10 mouse cellular contexts compared by ENCODE assay signal in genomic region chr8:72352951-72353699, GRCm38 (mm10). TPM values are rescaled to one million over a fixed set of nuclear protein-coding genes. Genes with fewer than 3 reads are reported as not detected.
DNase-seq lines count a peak whose midpoint lies in the region; ATAC-seq and TF ChIP-seq lines count a peak whose summit lies in the region.
"Had no signal": no experiment of that assay in that cellular context is flagged by ENCODE, and none has a peak within 500 bp of the region (broad histone marks: within the 10 kb centered on the region; RNA-seq: fewer than 3 reads in every experiment).

No protein-coding gene starts in this region.

- DNase-seq in layer of hippocampus, adult 2 months (ENCODE audit: low spot score in 2 of 2): no peak
- no peak for DNase-seq in layer of hippocampus, adult 9-11 months
- DNase-seq in R1 (ENCODE audit: low read depth, low spot score): peak; percentile 26
- DNase-seq in brain, adult 2 months (ENCODE audit: low read depth, low spot score): peak; percentile 35
- DNase-seq in kidney, postnatal 14 days: peak; percentile 66
- no peak for DNase-seq in spleen, adult 18-20 months
- DNase-seq: cerebellum, adult 2 months; lung, postnatal 4 days had no signal

- ATAC-seq in cerebellum, adult (ENCODE audit: insufficient number of reproducible peaks, low FRiP score, low TSS enrichment): no peak
- ATAC-seq: forebrain, embryonic 13.5 days had no signal

- peak overlapping the region; percentile 68 for H3K27ac ChIP-seq in layer of hippocampus, adult 2 months
- H3K27ac ChIP-seq: forebrain, embryonic 13.5 days had no signal

- H3K4me3 ChIP-seq in layer of hippocampus, adult 2 months: no peak overlapping the region
- H3K4me3 ChIP-seq: forebrain, embryonic 13.5 days had no signal

- no peak for TF ChIP-seq CTCF in layer of hippocampus, adult 2 months (conservative IDR thresholded peaks at IDR 0.05)

RNA-seq across cellular contexts. Expression of gene Klf2, which starts 34.3 kb away (rescaled TPM):
- total RNA-seq in layer of hippocampus, adult 2 months (2021): 10 to 100 TPM in 1 of 2 experiments, 1 to 10 TPM in 1; 9.1 to 17.4 TPM

RNA-seq across cellular contexts. Expression of gene Gm10282, which starts 48.1 kb away (rescaled TPM):
- 1 to 10 TPM; 6.7 to 7.9 TPM for total RNA-seq in layer of hippocampus, adult 2 months (2021)

Comparison
In these comparisons a context has a peak if more than half of its experiments do, and no peak if none do; other contexts are left out.
1. DNase-seq: peak in R1 (single experiment), brain, adult 2 months (single experiment) and kidney, postnatal 14 days (single experiment); none in layer of hippocampus, adult 2 months (0 of 2), layer of hippocampus, adult 9-11 months (single experiment) and spleen, adult 18-20 months (0 of 2).